Mouse (Mus musculus) MEL (cell line): ENCODE data around the gene Spats2.

Experiments
- CHD1 ChIP-seq: IDR thresholded peaks from 2 replicates; pipeline ENCODE4 v1.6.1; 2012; ENCODE audit warnings: low read depth, mild to moderate bottlenecking, inconsistent platforms, low read length, improper control_type of control experiment
- E2F4 ChIP-seq: IDR thresholded peaks from 2 replicates; pipeline ENCODE4 v1.6.1; 2011; ENCODE audit warnings: low read depth, low read length, improper control_type of control experiment, borderline replicate concordance
- GATA1 ChIP-seq: IDR thresholded peaks from 2 replicates; pipeline ENCODE4 v1.6.1; 2011; ENCODE audit warnings: low read depth, low read length, improper control_type of control experiment
- KAT2A ChIP-seq: conservative IDR thresholded peaks from 2 replicates; pipeline ENCODE4 v1.6.1; 2012; ENCODE audit warnings: low read depth, low read length, improper control_type of control experiment, inconsistent platforms
- MYC ChIP-seq: IDR thresholded peaks from 2 replicates; pipeline ENCODE4 v1.6.1; 2011; ENCODE audit warnings: low read depth, mild to moderate bottlenecking, low read length, improper control_type of control experiment, moderate library complexity
- NELFE ChIP-seq: IDR thresholded peaks from 2 replicates; pipeline ENCODE4 v1.6.1; 2011; ENCODE audit warnings: low read depth, low read length, improper control_type of control experiment
- TCF12 ChIP-seq: IDR thresholded peaks from 2 replicates; pipeline ENCODE4 v1.6.1; 2014; ENCODE audit warnings: low read depth, mild to moderate bottlenecking, inconsistent platforms, low read length, improper control_type of control experiment, moderate library complexity

- no peak for TF ChIP-seq KAT2A
- TF ChIP-seq E2F4, result no peak
- TF ChIP-seq MYC, result no peak
- no peak for TF ChIP-seq NELFE
- TF ChIP-seq GATA1, result no peak
- TF ChIP-seq CHD1, result no peak
- no peak for TF ChIP-seq TCF12
Measured at GRCm38 (mm10) chr15:99231998-99232397, 106.3 kb downstream of the Spats2 start.
